Mouse (Mus musculus): ENCODE measurements around the gene Prr22.

Prr22 gene

DNA sequence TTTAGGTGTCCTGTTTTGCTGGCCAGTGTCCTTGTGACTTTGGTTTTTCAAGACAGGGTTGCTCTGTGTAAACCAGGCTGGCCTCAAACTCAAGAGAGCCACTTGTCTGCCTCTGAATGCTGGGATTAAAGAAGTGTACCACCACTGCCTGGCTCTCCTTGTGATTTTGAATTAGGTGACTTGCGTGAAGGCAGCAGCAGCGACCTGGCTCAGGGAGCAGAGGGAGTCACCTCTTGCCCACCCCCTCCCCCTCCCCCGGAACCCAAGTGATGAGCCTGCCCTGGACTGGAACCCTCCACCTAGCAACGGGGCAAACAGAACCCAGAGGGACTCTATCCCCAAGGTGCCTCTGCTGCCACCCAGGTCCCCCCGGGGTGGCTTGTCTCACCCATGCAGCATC lies at the start of gene Prr22:
TSS of gene Prr22 (plus strand) at position 301 of the 400 bp plus-strand sequence.
- DNase-seq (ENCODE audit: low read depth in 2 of 2, low spot score in 2 of 2) = no peak

DNA sequence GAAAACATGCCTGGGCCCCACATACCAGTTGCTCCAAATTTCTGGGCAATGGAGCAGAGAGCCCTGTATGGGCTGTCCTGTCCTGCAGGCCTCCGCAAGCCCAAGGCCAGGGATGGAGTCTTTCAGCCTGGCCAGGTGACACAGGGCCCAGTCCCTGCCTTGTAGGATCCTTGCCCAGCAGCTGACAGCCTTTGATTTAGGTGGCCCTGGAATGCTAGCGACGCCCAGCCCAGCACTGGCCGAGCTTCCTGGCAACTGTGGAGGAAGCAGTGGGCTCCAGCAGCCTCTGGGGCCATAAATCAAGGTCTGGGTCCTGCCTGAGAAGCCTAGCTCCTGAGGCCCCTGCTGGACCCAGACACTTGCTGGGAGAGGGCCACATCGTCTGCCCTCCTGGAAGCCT lies 47.6 kb upstream of the Prr22 start:
- DNase-seq (ENCODE audit: low read depth in 2 of 2, low spot score in 2 of 2) = no peak

DNA sequence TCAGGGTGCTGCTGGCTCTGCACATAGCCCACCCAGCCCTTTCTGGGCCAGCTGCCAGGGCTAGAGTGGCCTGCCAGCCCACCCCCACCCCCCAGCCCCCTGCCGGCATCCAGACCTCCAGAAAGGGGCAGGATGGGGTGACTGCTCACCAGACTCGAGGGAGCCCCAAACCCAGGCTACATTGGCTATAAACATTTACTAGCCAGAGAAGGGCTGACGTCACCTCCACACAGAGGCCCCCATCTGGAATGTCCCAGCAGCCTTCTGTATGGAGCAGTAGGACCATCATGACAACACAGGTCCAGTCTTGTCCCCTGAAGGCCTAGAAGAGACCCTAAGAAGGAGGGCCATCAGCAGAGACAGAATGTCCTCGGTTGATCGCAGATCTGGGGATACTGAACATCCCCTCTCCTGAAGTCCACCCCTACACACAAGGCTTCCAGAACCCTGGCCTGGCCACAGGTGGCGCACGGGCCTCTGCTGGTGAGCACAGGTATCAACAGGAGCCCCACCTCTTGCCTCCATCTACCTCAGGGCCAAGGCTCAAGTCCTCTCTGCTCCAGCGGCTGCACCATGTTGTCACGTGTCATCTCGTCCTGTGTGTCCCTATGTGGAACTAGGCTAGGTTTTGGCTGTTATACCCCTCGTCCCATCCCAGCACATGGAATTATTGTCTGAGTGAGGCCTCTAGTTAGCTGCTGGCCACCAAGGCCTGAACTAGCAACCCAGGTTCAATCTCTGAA lies 46.5 kb upstream of the Prr22 start:
- no peak for DNase-seq (ENCODE audit: low read depth in 2 of 2, low spot score in 2 of 2)

DNA sequence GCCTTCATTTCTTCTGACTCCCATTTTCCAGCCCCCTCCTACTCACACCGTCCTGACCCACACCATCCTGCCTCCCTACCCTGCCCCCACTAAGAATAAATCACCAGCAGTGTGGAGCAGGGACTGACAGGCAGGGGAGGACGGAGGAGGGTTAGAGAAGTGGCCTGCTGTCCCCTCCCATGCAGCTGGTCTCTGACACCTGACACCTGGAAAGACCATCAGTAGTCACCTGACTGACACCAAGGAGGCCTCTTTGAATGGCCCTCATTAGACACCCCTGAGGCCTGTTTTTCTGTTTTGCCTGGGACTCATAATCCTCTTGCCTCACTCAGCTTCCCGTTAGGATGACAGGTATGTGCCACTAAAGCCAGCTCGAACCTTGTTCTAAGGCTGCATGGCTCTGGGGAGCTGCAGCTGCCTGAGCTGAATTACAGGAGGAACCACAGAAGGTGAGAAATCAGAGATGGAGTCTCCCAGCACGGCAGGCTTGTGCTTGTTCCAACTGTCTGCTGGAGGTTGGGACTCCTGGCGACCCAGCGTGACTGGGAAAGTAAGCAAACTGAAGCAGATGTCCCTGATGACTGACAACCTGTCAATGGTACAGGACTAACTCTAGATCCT lies 42.9 kb upstream of the Prr22 start:
- no peak for DNase-seq (ENCODE audit: low read depth in 2 of 2, low spot score in 2 of 2)

DNA sequence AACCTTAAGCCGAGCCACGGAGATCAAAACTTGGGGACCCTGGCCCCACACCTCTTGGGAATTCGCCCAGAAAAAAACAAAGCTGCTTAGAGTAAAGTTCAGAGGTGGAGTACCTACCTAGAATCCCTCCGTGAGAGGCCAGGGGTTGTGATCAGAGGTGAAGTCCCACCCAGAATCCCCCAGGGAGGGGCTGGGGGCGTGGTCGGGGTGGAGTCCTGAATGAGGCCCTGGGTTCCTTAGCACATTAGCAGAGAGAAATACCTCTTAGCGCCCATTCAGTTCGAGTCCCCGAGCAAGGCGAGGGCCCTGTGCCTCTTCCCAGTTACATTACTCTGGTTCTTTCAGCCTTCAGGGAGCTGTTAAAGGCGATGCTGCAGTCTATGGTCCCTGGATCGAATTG lies 42.4 kb upstream of the Prr22 start:
- DNase-seq (ENCODE audit: low read depth in 2 of 2, low spot score in 2 of 2) = no peak

DNA sequence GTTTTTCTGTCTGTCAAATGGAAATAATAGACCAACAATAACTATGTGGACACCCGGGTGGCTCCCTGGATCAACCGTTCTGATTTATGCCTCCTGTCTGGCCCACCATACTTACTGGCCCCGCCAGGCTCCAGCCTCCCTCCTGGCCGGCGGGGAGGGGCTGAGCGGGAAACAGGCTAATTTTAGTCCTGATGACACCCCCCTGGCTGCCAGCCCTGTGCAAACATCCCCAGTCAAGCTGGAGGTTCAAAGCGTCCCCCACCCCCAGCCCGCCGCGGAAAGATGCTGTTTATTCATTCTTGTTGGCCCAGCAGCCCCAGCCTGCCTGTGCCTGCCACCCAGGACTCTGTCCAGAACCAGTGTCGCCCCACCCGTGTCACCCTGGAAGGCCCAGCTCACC lies 41.9 kb upstream of the Prr22 start:
- DNase-seq (ENCODE audit: low read depth in 2 of 2, low spot score in 2 of 2) = no peak

DNA sequence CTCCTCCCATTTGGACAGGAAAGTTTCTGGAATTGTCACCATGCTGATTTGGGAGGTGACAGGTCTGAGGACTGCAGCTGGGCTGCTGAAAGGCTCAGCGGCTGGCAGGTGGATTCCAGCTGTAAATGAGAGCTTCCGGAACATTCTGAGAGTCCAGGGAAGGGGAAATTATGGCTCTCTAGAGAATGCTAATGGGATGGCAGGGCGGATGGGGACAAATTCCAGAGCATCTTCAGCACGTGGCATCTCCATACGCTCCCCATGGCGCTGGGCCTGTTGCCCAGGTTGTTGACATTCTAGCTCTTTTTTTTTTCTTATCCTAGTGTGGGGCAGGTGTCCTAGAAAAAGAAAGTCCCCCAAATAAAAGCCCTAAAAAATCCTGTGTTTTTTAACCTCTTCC lies 40.9 kb upstream of the Prr22 start:
- no peak for DNase-seq (ENCODE audit: low read depth in 2 of 2, low spot score in 2 of 2)

DNA sequence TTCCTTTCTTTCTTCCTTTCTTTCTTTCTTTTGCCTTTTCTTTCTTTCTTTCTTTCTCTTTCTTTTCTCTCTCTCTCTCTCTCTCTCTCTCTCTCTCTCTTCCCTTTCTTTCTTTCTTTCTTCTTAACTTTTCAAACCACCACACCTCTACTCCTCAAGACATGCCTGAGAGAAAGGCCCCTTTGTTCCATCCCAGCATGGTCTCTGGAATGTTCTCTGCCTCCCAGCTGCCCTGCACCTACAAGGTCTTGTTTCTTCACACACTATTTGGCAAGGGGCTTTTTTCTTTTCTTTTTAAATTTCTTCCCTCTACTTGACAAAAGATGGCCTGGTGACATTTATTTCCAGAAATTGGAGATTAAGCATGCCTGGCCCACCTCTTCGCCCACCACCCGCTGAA lies 40.4 kb upstream of the Prr22 start:
- no peak for DNase-seq (ENCODE audit: low read depth in 2 of 2, low spot score in 2 of 2)

DNA sequence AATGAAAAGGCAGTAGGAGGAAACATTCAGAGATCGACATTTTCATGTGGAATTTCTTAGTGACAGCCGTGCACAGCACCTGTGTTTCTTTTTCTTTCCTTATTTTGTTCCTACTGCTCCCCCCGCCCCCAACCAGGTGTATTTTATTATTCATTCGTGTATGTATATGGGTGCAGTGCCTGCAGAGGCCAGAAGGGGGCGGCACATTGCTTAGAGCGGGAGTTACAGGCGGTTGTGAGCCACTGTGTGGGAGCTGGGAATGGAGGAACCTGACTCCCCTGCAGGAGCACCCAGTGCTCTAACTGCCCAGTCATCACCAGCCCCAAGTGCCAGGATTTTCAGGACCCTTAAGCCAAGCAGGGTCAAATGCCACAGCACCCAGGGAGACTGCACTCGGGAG lies 33.5 kb upstream of the Prr22 start:
- DNase-seq (ENCODE audit: low read depth in 2 of 2, low spot score in 2 of 2) = no peak

DNA sequence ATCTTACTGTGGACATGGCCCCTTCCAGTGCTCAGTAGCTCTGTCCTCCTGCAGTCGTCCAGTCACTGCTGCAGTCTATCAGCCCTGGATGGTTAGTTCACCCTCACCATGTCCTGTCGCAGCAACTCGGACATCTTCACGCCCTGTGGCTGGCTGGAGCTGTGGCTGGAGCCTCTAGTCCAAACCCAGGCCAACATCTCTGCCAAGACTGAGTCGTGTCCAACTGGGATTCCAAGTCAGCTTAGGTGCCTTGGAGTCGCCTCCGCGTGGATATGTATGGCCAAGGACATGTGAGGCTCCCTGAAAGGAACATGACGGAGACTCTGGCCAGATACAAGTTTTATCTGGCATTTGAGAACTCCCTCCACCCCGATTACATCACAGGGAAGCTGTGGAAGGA lies 31.8 kb upstream of the Prr22 start:
- DNase-seq (ENCODE audit: low read depth in 2 of 2, low spot score in 2 of 2) = no peak

DNA sequence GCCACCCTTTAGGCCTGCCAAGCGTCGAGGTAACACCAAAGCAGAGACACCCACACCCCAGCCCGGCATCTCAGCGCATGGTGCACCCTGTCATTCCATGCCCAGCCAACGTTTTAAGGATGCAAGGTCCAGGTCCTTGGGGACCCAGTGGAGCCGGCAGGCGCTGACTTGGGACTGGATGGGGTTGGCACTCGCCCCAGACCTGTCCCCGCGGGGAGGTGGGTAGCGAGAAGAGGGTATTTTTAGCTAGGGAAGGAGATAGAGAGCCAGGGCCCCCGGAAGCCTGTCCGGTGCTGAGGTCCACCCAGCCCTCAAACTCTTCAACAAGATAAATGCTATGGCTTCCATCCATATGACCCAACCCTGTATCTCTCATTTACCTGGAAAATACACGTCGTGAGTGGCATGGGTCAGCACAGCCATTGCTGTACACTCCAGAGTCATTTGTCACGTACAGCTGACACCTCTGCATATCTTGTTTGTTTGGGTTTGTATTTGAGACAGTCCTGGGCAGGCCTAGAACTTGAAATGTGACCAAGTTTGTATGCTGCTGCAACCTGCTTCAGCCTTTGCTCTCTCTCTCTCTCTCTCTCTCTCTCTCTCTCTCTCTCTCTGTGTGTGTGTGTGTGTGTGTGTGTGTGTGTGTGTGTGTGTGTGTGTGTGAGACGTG lies 29.8 kb upstream of the Prr22 start:
- DNase-seq (ENCODE audit: low read depth in 2 of 2, low spot score in 2 of 2) = no peak

DNA sequence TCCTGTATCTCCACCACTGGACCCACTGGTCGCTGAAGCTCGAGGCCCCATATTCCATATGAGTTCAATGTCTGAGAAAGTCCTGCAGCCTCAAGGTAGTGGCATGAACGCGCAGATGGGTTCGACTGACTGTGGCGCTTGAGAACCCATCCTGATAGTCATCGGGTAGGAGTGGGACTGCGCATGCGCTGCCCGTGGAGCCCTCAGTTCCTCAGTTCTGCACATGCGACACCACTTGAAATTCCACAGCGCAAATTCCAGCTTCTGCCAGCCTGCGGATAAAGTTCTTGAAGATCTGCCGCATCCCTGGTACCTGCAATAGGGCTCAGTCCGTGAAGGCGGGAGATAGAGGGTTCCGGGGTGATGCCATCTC lies 29.3 kb upstream of the Prr22 start:
- DNase-seq (ENCODE audit: low read depth in 2 of 2, low spot score in 2 of 2) = no peak

DNA sequence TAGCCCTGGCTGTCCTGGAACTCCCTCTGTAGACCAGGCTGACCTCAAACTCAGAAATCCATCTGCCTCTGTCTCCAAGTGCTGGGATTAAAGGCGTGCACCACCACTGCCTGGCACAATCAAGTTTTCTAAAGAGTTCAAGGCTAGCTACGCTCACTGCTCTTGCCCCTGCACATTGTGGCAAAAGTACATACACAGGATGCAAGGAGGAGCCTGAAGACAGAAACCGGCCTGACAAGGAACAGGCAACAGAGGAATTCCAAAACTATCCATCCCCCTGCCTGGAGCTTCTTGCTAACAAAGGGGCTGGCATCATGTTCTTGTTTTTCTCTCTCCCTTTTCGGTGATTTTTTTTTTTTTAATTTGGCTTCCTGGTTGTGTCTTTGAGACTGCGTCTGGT lies 25.9 kb upstream of the Prr22 start:
- DNase-seq (ENCODE audit: low read depth in 2 of 2, low spot score in 2 of 2) = no peak

DNA sequence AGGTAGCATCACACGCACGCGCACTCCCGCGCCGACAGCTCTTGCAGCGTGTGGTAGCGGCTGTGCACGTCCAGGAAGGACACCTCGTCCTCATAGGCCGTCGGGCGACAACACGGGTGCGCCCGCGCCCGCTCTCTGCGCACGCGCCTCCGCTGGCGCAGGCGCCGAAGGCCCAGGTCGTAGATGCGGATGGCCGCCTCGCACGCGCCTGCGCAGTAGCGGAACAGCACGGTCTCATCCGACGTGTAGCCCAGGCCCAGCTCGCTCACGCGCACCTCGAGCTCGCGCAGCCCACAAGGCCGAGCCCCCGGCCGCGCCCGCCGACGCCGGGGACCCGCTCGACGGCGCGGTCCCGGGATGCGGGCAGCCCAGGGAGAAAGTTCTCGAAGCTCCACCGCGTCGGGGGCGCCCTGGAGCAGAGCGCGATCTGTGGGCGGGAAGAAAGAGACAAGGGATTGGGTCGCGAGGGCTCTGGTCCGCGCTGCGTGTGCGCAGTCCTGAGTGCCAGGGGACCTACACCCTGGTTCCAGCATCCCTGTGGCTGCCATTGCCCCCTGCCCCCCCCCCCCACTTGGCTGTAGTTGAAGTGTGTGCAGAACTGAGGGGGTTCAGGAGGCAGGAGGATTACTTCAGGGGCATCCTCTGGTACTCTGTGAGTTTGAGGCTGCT lies 18.5 kb upstream of the Prr22 start:
- DNase-seq (ENCODE audit: low read depth in 2 of 2, low spot score in 2 of 2) = no peak

DNA sequence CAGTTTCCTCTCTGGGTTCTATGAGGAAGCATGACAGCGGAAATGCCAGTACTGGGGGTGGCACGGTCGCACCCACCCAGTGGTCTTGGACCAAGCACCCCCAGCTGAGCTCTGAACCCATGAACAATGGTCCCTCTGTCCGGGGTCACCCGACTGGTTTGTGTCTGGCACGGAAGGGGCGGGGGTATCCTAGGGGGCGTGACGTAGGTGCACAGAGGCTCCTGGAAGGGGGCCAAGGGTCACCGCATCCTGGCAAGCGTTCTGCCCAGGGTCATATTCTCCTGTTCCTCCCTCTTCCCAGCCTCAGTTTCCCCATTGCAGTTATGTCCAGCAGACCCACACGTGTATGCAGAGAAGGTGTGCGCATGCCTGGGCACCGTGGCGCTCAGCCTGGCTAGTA lies 16.6 kb upstream of the Prr22 start:
- no peak for DNase-seq (ENCODE audit: low read depth in 2 of 2, low spot score in 2 of 2)

DNA sequence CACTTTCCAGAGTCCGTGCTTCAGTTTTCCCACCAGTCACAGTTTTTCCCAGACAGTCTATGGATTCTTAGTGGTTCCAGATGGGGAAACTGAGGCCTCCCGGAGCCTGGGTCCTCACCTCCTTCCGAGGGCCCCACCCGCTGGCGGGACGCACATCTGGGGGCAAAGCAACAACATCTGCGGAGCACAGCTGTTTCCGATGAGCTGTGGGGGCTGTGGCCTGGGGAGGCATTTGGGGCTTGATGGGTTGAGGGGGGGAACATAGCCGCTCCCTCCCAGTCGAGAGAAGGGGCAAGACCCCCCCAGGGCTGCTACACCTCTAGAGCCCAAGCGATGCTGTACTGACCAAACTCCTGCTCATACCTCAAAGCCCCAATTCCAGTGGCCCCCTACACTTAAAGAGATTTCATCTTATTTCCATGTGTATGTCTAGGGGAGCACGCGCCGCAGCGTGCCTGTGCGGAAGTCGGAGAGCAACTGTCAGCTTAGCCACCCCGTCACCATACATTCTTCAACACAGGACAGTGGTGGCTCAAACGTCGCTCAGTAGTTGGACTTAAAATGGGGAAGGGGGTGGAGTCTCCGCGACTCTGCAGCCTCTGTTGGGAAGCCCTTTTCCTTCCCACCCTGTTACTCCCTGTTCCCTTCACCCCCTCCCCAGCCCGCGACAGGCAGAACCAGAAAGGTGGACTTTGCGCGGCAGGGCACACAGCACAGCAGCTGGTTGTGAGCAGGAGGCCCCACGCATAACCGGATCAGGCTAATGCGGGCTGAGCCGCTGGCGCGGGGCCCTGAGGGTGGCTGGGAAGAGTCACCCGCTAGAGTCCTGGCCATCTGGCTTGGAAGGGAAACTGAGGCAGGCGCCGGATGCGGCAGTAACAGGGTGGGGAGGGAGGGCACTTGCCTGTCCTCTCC lies 15.5 kb upstream of the Prr22 start:
- DNase-seq (ENCODE audit: low read depth in 2 of 2, low spot score in 2 of 2) = no peak

DNA sequence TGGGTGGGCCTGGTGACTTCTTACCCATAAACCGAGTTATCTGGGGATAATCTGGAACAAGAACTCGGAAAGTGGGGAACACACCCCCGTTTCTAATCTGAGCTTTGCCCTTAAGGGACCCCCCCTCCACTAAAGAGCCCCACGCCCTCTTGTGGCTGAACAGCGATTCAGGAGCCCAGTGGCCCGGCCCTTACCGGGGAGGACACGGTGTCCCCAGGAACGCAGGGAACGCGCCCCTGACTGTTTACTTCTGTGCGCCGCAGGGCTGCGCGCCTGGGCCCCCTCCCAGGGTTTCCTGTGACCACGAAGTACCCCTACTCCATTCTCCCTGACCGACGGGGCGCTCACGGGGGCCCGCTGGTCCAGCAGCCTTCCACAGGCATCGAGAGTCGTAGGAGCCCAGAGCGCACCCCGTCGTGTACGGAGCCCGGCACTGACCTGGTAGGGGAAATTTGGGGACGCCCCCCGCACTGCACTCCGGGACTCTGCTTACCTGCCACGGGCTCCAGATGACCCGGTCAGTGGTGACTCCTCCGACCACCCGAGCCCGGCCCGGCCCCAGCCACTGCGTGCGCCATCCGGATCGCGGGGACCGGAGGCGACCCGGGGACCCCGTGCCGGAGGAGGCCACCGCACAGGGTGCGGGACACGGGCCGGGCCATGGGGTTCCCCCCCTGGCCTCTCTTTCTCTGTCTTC lies 13.2 kb upstream of the Prr22 start:
- DNase-seq (ENCODE audit: low read depth in 2 of 2, low spot score in 2 of 2) = no peak

DNA sequence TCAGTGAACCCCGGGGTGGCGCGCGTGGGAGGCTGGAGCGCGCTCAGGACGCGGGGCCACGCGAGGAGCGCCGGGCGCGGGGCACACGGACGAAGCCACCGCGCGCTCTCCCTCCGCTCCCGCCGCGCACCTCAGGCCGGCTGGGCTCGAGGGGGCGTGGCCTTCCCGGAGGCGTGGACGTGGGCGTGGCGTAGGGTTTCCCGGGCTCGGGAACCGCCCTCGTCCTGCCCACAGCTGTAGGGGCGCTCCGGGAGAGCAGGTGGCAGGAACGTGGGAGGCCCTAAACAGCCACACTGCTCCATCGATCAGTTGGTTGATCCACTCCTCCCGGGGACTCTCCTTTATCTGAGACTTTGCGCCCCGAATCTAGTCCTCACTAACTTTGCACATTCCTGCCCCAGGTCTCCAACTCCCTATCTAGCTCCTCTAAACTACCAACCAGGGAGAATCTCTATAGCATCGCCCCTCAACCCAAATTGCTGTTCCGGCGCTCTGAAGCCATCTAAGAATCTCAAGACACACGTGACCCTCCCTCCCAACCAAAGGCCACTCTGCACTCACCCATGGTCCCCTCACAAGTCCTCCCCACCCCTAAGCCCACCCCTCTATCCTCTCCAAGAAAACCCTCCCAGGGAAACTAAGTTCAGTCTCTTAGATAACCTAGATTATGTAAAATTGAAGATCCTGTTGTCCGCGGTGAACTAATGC lies 12.5 kb upstream of the Prr22 start, which contains the start of gene Nrtn:
TSS of gene Nrtn (minus strand) at position 115 of the 708 bp plus-strand sequence.
- DNase-seq (ENCODE audit: low read depth in 2 of 2, low spot score in 2 of 2) = no peak

DNA sequence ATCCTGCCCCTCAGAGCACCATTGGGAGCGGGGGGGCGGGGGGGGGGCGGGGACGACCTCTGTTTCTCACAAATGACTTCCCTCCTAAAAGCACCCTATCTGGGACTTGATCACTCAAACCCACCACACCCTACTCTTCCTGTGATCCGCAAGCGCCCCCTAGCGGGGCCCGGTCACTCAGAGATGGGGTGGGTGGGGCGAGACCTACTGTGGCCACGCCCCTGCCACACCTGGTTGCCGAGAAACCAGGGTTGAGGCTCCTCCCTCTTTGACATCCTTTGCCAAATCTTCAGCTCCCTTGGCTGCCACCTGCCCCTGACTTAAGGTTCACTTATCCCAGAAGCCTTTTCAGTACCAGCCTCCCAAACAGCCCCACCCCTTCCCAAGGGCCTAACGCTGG lies 11.9 kb upstream of the Prr22 start:
- peak; percentile 75 to 86 for DNase-seq (ENCODE audit: low read depth in 2 of 2, low spot score in 2 of 2)

DNA sequence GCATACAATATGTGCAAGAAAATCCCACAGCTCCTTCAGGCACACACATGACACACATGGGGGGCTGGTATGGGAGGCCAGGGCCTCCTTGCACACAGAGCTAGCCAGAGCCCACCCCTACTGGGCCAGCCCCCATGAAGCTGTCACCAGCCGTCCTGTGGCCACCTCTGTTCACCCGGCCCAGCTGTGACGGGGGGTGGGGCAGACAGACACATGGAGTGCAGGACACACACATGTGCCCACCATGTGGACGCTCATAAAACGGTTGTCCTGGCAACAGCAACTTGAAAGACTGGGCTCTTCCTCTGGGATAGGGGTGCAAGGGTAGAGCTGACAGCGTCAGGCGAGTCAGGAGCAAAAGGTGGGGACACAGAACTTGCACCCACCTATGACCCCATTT lies 10.8 kb upstream of the Prr22 start:
- DNase-seq (ENCODE audit: low read depth in 2 of 2, low spot score in 2 of 2) = no peak

Measured in CD8-positive naive resting alpha-beta T cell, adult 2 months (primary cell).